Mouse (Mus musculus) layer of hippocampus, postnatal 10 days (tissue): ENCODE data around the gene Polr1e. TPM values are rescaled to one million over a fixed set of nuclear protein-coding genes. Genes with fewer than 3 reads are reported as not detected.
"Not testable (repeated sequence)": the region's sequence is repeated elsewhere in the genome, so short reads cannot be mapped to it uniquely, and the experiment has no call there.

ENCODE experiments used
- DNase-seq, 2 experiments: peaks; one replicate each; pipeline ENCODE4 v3.0.0; 2021; ENCODE audit warnings: low spot score in 2 of 2
- long read RNA-seq: library from polyadenylated mRNA; stranded (forward); transcript quantifications from one replicate; pipeline ENCODE4 v2.0.0, GENCODE M21; 2023
- total RNA-seq, 2 experiments: library from RNA; stranded (reverse); gene quantifications; 2 replicates each; pipeline ENCODE4 v1.2.3; 2021

The Polr1e gene
- total RNA-seq, result 10 to 100 TPM; 17.2 to 17.4 TPM
- long read RNA-seq, transcript Polr1e-204 (12 exons, 2,986 nt), result major isoform, 21 of 26 reads
- long read RNA-seq, partial matches to known transcripts, result 1 of 26 reads
- long read RNA-seq, other reads (novel, unspliced or antisense), result 3 of 26 reads

- DNase-seq, result peak; percentile 81 to 87
Observed at GRCm38 (mm10) chr4:45018452-45018980, at the start of gene Polr1e. Polr1e (plus strand) TSS chr4:45018583.

GRCm38 (mm10) chr4:44970056-44970455, 48.3 kb upstream of the Polr1e start:
- DNase-seq, result no peak

GRCm38 (mm10) chr4:44970612-44971110, 47.7 kb upstream of the Polr1e start:
- peak; percentile 45 to 49 for DNase-seq

GRCm38 (mm10) chr4:44973450-44973849, 44.9 kb upstream of the Polr1e start:
- DNase-seq, result peak; percentile 94 to 96

GRCm38 (mm10) chr4:44973871-44974270, 44.5 kb upstream of the Polr1e start:
- DNase-seq, result no peak

GRCm38 (mm10) chr4:44974331-44974730, 44.1 kb upstream of the Polr1e start:
- no peak for DNase-seq

- DNase-seq, result no peak
Observed at GRCm38 (mm10) chr4:44976026-44976615, 42.3 kb upstream of the Polr1e start.

- DNase-seq, result no peak
Observed at GRCm38 (mm10) chr4:44976921-44977710, 41.3 kb upstream of the Polr1e start.

GRCm38 (mm10) chr4:44978175-44978574, 40.2 kb upstream of the Polr1e start:
- DNase-seq, result no peak

- no peak for DNase-seq
Observed at GRCm38 (mm10) chr4:44979794-44980338, 38.5 kb upstream of the Polr1e start.

GRCm38 (mm10) chr4:44981280-44981973, 37.0 kb upstream of the Polr1e start, which contains the start of gene Grhpr:
Grhpr (plus strand) TSS chr4:44981395.
- DNase-seq, result peak; percentile 58 to 71

GRCm38 (mm10) chr4:44981974-44982287, 36.5 kb upstream of the Polr1e start:
- no peak for DNase-seq

- no peak for DNase-seq
Observed at GRCm38 (mm10) chr4:44982440-44983130, 35.8 kb upstream of the Polr1e start.

GRCm38 (mm10) chr4:44983131-44983740, 35.1 kb upstream of the Polr1e start:
- DNase-seq, result no peak

GRCm38 (mm10) chr4:44990560-44990959, 27.8 kb upstream of the Polr1e start:
- DNase-seq, result no peak

- not testable (repeated sequence) for DNase-seq
Observed at GRCm38 (mm10) chr4:44992330-44992729, 26.1 kb upstream of the Polr1e start.

- DNase-seq, result not testable (repeated sequence)
Observed at GRCm38 (mm10) chr4:44993179-44993578, 25.2 kb upstream of the Polr1e start.

GRCm38 (mm10) chr4:44993847-44994246, 24.5 kb upstream of the Polr1e start:
- DNase-seq, result no peak

- DNase-seq, result no peak
Observed at GRCm38 (mm10) chr4:44994776-44995175, 23.6 kb upstream of the Polr1e start.

- no peak for DNase-seq
Observed at GRCm38 (mm10) chr4:44998071-44998470, 20.3 kb upstream of the Polr1e start.
